Mouse (Mus musculus) liver, embryonic 14.5 days (tissue): Measurements from ENCODE around the gene Gtf2f2. TPM values are rescaled to one million over a fixed set of nuclear protein-coding genes. Genes with fewer than 3 reads are reported as not detected.

ENCODE experiments used
- ATAC-seq: fragments of 200-750 bp; cut with Nextera tagmentation; 2 replicates; pipeline ENCODE4 v1.8.0; 2017; ENCODE audit warnings: moderate number of reproducible peaks, mild to moderate bottlenecking, moderate library complexity; ENCODE audit not compliant: insufficient read depth
- DNase-seq, 3 experiments: peaks; one replicate each; pipeline ENCODE4 v3.0.0-alpha.2; 2012 to 2013; ENCODE audit warnings: low read depth in 3 of 3, low spot score in 3 of 3
- H3K27ac ChIP-seq: fragments of 300-500 bp; sonication (generic); 2 replicates; pipeline ENCODE4 v1.5.1; 2014; ENCODE audit warnings: moderate library complexity, mild to moderate bottlenecking, control low read depth, inconsistent platforms
- H3K27me3 ChIP-seq: fragments of 300-500 bp; sonication (generic); 2 replicates; pipeline ENCODE4 v1.6.1; 2014; ENCODE audit warnings: mild to moderate bottlenecking, low read length, moderate library complexity; ENCODE audit not compliant: control insufficient read depth, insufficient read depth
- H3K36me3 ChIP-seq: fragments of 300-500 bp; sonication (generic); replicated peaks from 2 replicates; pipeline ENCODE4 v1.6.1; 2014; ENCODE audit warnings: low read depth; ENCODE audit not compliant: control insufficient read depth, insufficient read depth
- H3K4me1 ChIP-seq, 2 experiments: fragments of 200-500 bp in 1 of 2; fragments of 300-500 bp in 1 of 2; sonication (generic) in 1 of 2; replicated peaks; 2 replicates each; pipeline ENCODE4 v1.6.1; 2012 to 2014; ENCODE audit warnings: antibody characterized with exemption in 1 of 2, inconsistent platforms in 1 of 2, low read length in 1 of 2; ENCODE audit not compliant: control insufficient read depth in 2 of 2, insufficient read depth in 2 of 2
- H3K4me2 ChIP-seq: fragments of 300-500 bp; sonication (generic); 2 replicates; pipeline ENCODE4 v1.6.1; 2014; ENCODE audit warnings: low read depth, mild to moderate bottlenecking, control low read depth, moderate library complexity
- H3K4me3 ChIP-seq, 2 experiments: fragments of 200-500 bp in 1 of 2; fragments of 300-500 bp in 1 of 2; sonication (generic) in 1 of 2; 2 replicates each; pipeline ENCODE4 v1.5.1; 2012 to 2014; ENCODE audit warnings: low read depth in 2 of 2, low read length in 2 of 2, mild to moderate bottlenecking in 2 of 2, control low read depth in 1 of 2, inconsistent platforms in 1 of 2, moderate library complexity in 1 of 2; ENCODE audit not compliant: insufficient read depth in 1 of 2
- H3K9ac ChIP-seq: fragments of 300-500 bp; sonication (generic); replicated peaks from 2 replicates; pipeline ENCODE4 v1.6.1; 2014; ENCODE audit warnings: mild to moderate bottlenecking, control low read depth, moderate library complexity
- H3K9me3 ChIP-seq: fragments of 300-500 bp; sonication (generic); 2 replicates; pipeline ENCODE4 v1.6.1; 2016; ENCODE audit warnings: low read length, mixed read lengths; ENCODE audit not compliant: control insufficient read depth
- CTCF ChIP-seq: IDR thresholded peaks from 2 replicates; pipeline ENCODE4 v1.5.1; 2016; ENCODE audit warnings: antibody characterized with exemption, low read depth, control low read depth
- EP300 ChIP-seq: IDR thresholded peaks from 2 replicates; pipeline ENCODE4 v1.6.1; 2016; ENCODE audit warnings: antibody characterized with exemption, low read depth
- WGBS: fragments of 180-500 bp; shearing (Covaris S2); extraction: QIAGEN DNeasy Blood & Tissue Kit; methylation state at CpG from one replicate; pipeline ENCODE4 v1.1.7; 2014; ENCODE audit not compliant: insufficient replicate concordance; 5-methylcytosine and 5-hydroxymethylcytosine counted together
- polyA plus RNA-seq, 2 experiments: library from polyadenylated mRNA; depleted of rRNA in 1 of 2; stranded (reverse) in 1 of 2; unstranded in 1 of 2; fragments of >200 nt; fragmentation: Nextera tagmentation in 1 of 2; extraction: Ambion mirVana in 1 of 2; gene quantifications; 2 replicates each; pipeline versions ENCODE4 v1.2.1 to v1.2.3; 2012 to 2014

The Gtf2f2 gene
- polyA plus RNA-seq, 2 experiments: 13.1 to 27.1 TPM

- no peaks in the 10 kb centered on the region for H3K4me1 ChIP-seq
Observed at GRCm38 (mm10) chr14:75877297-75877696, 133.4 kb downstream of the Gtf2f2 start.

GRCm38 (mm10) chr14:75876320-75877043, 134.2 kb downstream of the Gtf2f2 start:
- 16% methylated on average over 21 of the region's 21 CpGs for WGBS
- peak; percentile 37 to 58 (median 52) for DNase-seq
- Histone ChIP-seq H3K4me2 (no peak overlapping the region), H3K36me3 (no peaks in the 10 kb centered on the region), H3K4me3 (no peak overlapping the region), H3K9me3 (no peaks in the 10 kb centered on the region), H3K9ac (no peak overlapping the region), H3K4me1 (no peaks in the 10 kb centered on the region), H3K27me3 (no peaks in the 10 kb centered on the region), H3K27ac (no peak overlapping the region)
- TF ChIP-seq EP300 (no peak), CTCF (peak; percentile 89)
- no peak for ATAC-seq

More at GRCm38 (mm10) chr14:75877297-75877696, 133.4 kb downstream of the Gtf2f2 start:
- H3K9me3 ChIP-seq: no peaks in the 10 kb centered on the region
- no peak overlapping the region for H3K4me3 ChIP-seq
- H3K9ac ChIP-seq: no peak overlapping the region
- no peaks in the 10 kb centered on the region for H3K27me3 ChIP-seq
- WGBS: 67% methylated on average over 3 of the region's 3 CpGs
- H3K36me3 ChIP-seq: no peaks in the 10 kb centered on the region
- H3K27ac ChIP-seq: no peak overlapping the region
- H3K4me2 ChIP-seq: no peak overlapping the region
- DNase-seq: no peak
- no peak for TF ChIP-seq EP300
- TF ChIP-seq CTCF: no peak
- ATAC-seq: no peak

- 73% methylated on average over 9 of the region's 9 CpGs for WGBS
- no peak for TF ChIP-seq CTCF
- TF ChIP-seq EP300: no peak
- ATAC-seq (no peak), DNase-seq (no peak)
- H3K9me3 ChIP-seq: no peaks in the 10 kb centered on the region
- H3K27me3 ChIP-seq: no peaks in the 10 kb centered on the region
- H3K4me1 ChIP-seq: no peaks in the 10 kb centered on the region; a peak in 1 of 4 replicates
- no peak overlapping the region for H3K4me2 ChIP-seq
- H3K27ac ChIP-seq: no peak overlapping the region
- no peaks in the 10 kb centered on the region for H3K36me3 ChIP-seq
- no peak overlapping the region for H3K9ac ChIP-seq
- no peak overlapping the region for H3K4me3 ChIP-seq
Observed at GRCm38 (mm10) chr14:75873612-75874011, 137.1 kb downstream of the Gtf2f2 start.

GRCm38 (mm10) chr14:75871750-75872149, 138.9 kb downstream of the Gtf2f2 start:
- WGBS: 79% methylated on average over 4 of the region's 4 CpGs
- Histone ChIP-seq H3K9me3 (no peaks in the 10 kb centered on the region), H3K4me1 (no peaks in the 10 kb centered on the region; a peak in 1 of 4 replicates), H3K4me3 (no peak overlapping the region), H3K9ac (no peak overlapping the region), H3K4me2 (no peak overlapping the region), H3K27ac (no peak overlapping the region), H3K27me3 (no peaks in the 10 kb centered on the region), H3K36me3 (no peaks in the 10 kb centered on the region)
- no peak for TF ChIP-seq EP300
- TF ChIP-seq CTCF: peak; percentile 41
- DNase-seq (no peak), ATAC-seq (no peak)

- no peak for DNase-seq
- Histone ChIP-seq H3K4me3 (no peak overlapping the region), H3K27me3 (no peaks in the 10 kb centered on the region), H3K9me3 (no peaks in the 10 kb centered on the region), H3K27ac (no peak overlapping the region), H3K4me1 (no peaks in the 10 kb centered on the region; a peak in 1 of 4 replicates), H3K4me2 (no peak overlapping the region), H3K9ac (no peak overlapping the region), H3K36me3 (no peaks in the 10 kb centered on the region)
- no peak for ATAC-seq
- 25% methylated on average over 4 of the region's 5 CpGs for WGBS
- TF ChIP-seq EP300 (no peak), CTCF (no peak)
Observed at GRCm38 (mm10) chr14:75871111-75871510, 139.6 kb downstream of the Gtf2f2 start.
